Mouse (Mus musculus): Measurements from ENCODE around the gene Olfr399. TPM values are rescaled to one million over a fixed set of nuclear protein-coding genes. Genes with fewer than 3 reads are reported as not detected.

Gene Olfr399
- polyA plus RNA-seq (2015; fragmentation: Nextera tagmentation; extraction: Ambion mirVana): not detected in 2 replicates

DNA sequence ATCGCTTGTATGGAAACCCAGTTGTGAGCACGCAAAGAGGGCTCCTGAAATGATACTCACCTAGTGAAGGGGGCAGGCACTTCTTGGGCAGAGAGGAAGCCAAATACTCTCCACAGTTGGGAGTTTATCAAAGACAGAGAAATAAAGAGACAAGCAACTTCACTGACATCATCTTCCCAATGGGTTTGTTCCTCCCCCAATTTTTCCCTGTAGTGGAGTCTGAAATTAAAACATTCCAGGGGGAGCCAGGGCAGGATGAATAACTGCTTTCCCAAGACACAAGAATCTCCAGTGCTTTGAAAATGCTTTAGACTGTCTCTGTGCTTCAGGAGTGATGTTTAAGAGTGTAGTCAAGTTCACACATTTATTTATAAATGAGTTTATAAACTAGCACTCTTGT is at the start of gene Olfr399, which contains the start of gene Olfr139:
Gene Olfr399 (minus strand): TSS at position 165 of the 400 bp plus-strand sequence.
Gene Olfr139 (minus strand): TSS at position 101 of the 400 bp plus-strand sequence.
- ATAC-seq (ENCODE audit: low read depth): no peak
- 62% methylated on average over 2 of the region's 2 CpGs for WGBS

GRCm38 (mm10) chr11:74105066-74105465 is 48.7 kb upstream of the Olfr399 start:
- no peak for ATAC-seq (ENCODE audit: low read depth)
- Histone ChIP-seq H3K36me3 (ENCODE audit: control insufficient read depth, insufficient read depth, low read length) (no peaks in the 10 kb centered on the region), H3K4me2 (ENCODE audit: low read depth, low read length) (no peak overlapping the region), H3K27me3 (ENCODE audit: control insufficient read depth, insufficient read depth, low read depth, low read length) (no peaks in the 10 kb centered on the region), H3K9me3 (ENCODE audit: control insufficient read depth, low read length) (no peaks in the 10 kb centered on the region), H3K4me3 (ENCODE audit: low read length) (no peak overlapping the region), H3K27ac (ENCODE audit: low read length) (no peak overlapping the region), H3K4me1 (replicated peaks; ENCODE audit: control insufficient read depth, insufficient read depth, low read length) (no peaks in the 10 kb centered on the region), H3K9ac (ENCODE audit: low read length) (no peak overlapping the region)
- 28% methylated on average over 5 of the region's 5 CpGs for WGBS

More for the DNA sequence above, at the start of gene Olfr399, which contains the start of gene Olfr139:
- Histone ChIP-seq H3K36me3 (ENCODE audit: control insufficient read depth, insufficient read depth, low read length) (no peaks in the 10 kb centered on the region), H3K9me3 (ENCODE audit: control insufficient read depth, low read length) (no peaks in the 10 kb centered on the region), H3K4me2 (ENCODE audit: low read depth, low read length) (no peak within 1 kb of the TSS), H3K27ac (ENCODE audit: low read length) (no peak within 1 kb of the TSS), H3K27me3 (ENCODE audit: control insufficient read depth, insufficient read depth, low read depth, low read length) (no peaks in the 10 kb centered on the region), H3K9ac (ENCODE audit: low read length) (no peak within 1 kb of the TSS), H3K4me1 (replicated peaks; ENCODE audit: control insufficient read depth, insufficient read depth, low read length) (no peaks in the 10 kb centered on the region), H3K4me3 (ENCODE audit: low read length) (no peak within 1 kb of the TSS)

- H3K9me3 ChIP-seq (ENCODE audit: control insufficient read depth, low read length): no peaks in the 10 kb centered on the region
- no peaks in the 10 kb centered on the region for H3K27me3 ChIP-seq (ENCODE audit: control insufficient read depth, insufficient read depth, low read depth, low read length)
- 30% methylated on average over 2 of the region's 2 CpGs for WGBS
- ATAC-seq (ENCODE audit: low read depth): no peak
- H3K36me3 ChIP-seq (ENCODE audit: control insufficient read depth, insufficient read depth, low read length): no peaks in the 10 kb centered on the region
- H3K4me3 ChIP-seq (ENCODE audit: low read length): no peak overlapping the region
- H3K4me1 ChIP-seq (replicated peaks; ENCODE audit: control insufficient read depth, insufficient read depth, low read length): no peaks in the 10 kb centered on the region
- H3K4me2 ChIP-seq (ENCODE audit: low read depth, low read length): no peak overlapping the region
- H3K27ac ChIP-seq (ENCODE audit: low read length): no peak overlapping the region
- H3K9ac ChIP-seq (ENCODE audit: low read length): no peak overlapping the region
Measured at GRCm38 (mm10) chr11:74101507-74101906, 45.1 kb upstream of the Olfr399 start.

- H3K9ac ChIP-seq (ENCODE audit: low read length): no peak overlapping the region
- 65% methylated on average over 2 of the region's 2 CpGs for WGBS
- no peaks in the 10 kb centered on the region for H3K27me3 ChIP-seq (ENCODE audit: control insufficient read depth, insufficient read depth, low read depth, low read length)
- H3K4me1 ChIP-seq (replicated peaks; ENCODE audit: control insufficient read depth, insufficient read depth, low read length): no peaks in the 10 kb centered on the region
- H3K36me3 ChIP-seq (ENCODE audit: control insufficient read depth, insufficient read depth, low read length): no peaks in the 10 kb centered on the region
- ATAC-seq (ENCODE audit: low read depth): no peak
- H3K4me2 ChIP-seq (ENCODE audit: low read depth, low read length): no peak overlapping the region
- no peak overlapping the region for H3K27ac ChIP-seq (ENCODE audit: low read length)
- H3K9me3 ChIP-seq (ENCODE audit: control insufficient read depth, low read length): no peaks in the 10 kb centered on the region
- no peak overlapping the region for H3K4me3 ChIP-seq (ENCODE audit: low read length)
Measured at GRCm38 (mm10) chr11:74100724-74101123, 44.3 kb upstream of the Olfr399 start.

- no peak within 1 kb of the TSS for H3K9ac ChIP-seq (ENCODE audit: low read length)
- H3K27ac ChIP-seq (ENCODE audit: low read length): no peak within 1 kb of the TSS
- H3K4me2 ChIP-seq (ENCODE audit: low read depth, low read length): no peak within 1 kb of the TSS
- WGBS: 86% methylated on average over 1 of the region's 1 CpGs
- H3K4me3 ChIP-seq (ENCODE audit: low read length): no peak within 1 kb of the TSS
- H3K36me3 ChIP-seq (ENCODE audit: control insufficient read depth, insufficient read depth, low read length): no peaks in the 10 kb centered on the region
- no peak for ATAC-seq (ENCODE audit: low read depth)
- H3K27me3 ChIP-seq (ENCODE audit: control insufficient read depth, insufficient read depth, low read depth, low read length): no peaks in the 10 kb centered on the region
- H3K9me3 ChIP-seq (ENCODE audit: control insufficient read depth, low read length): 0 out of 2 replicates have a peak, but pooled peaks cover 1% of the 10 kb centered on the region
- H3K4me1 ChIP-seq (replicated peaks; ENCODE audit: control insufficient read depth, insufficient read depth, low read length): no peaks in the 10 kb centered on the region
Measured at GRCm38 (mm10) chr11:74069655-74070054, 13.2 kb upstream of the Olfr399 start, which contains the start of gene Zfp616. TSS of gene Zfp616 (plus strand) at chr11:74069955.

- Histone ChIP-seq H3K4me3 (ENCODE audit: low read length) (no peak overlapping the region), H3K27me3 (ENCODE audit: control insufficient read depth, insufficient read depth, low read depth, low read length) (no peaks in the 10 kb centered on the region), H3K4me1 (replicated peaks; ENCODE audit: control insufficient read depth, insufficient read depth, low read length) (no peaks in the 10 kb centered on the region), H3K9me3 (ENCODE audit: control insufficient read depth, low read length) (no peaks in the 10 kb centered on the region), H3K36me3 (ENCODE audit: control insufficient read depth, insufficient read depth, low read length) (no peaks in the 10 kb centered on the region), H3K4me2 (ENCODE audit: low read depth, low read length) (no peak overlapping the region), H3K27ac (ENCODE audit: low read length) (no peak overlapping the region), H3K9ac (ENCODE audit: low read length) (no peak overlapping the region)
- WGBS: 66% methylated on average over 3 of the region's 3 CpGs
- no peak for ATAC-seq (ENCODE audit: low read depth)
Measured at GRCm38 (mm10) chr11:74051347-74051746, 5.1 kb downstream of the Olfr399 start.

Other genes starting within 250 kb of the Olfr399 start
- not detected in 2 replicates for gene Olfr392, start 239.6 kb downstream of the Olfr399 start, polyA plus RNA-seq (2015; fragmentation: Nextera tagmentation; extraction: Ambion mirVana)
- not detected in 2 replicates for gene Olfr393, start 205.2 kb downstream of the Olfr399 start, polyA plus RNA-seq (2015; fragmentation: Nextera tagmentation; extraction: Ambion mirVana)
- gene Olfr394, start 165.8 kb downstream of the Olfr399 start, polyA plus RNA-seq (2015; fragmentation: Nextera tagmentation; extraction: Ambion mirVana): not detected in 2 replicates
- not detected in 2 replicates for gene Olfr395, start 147.3 kb downstream of the Olfr399 start, polyA plus RNA-seq (2015; fragmentation: Nextera tagmentation; extraction: Ambion mirVana)
- not detected in 2 replicates for gene Olfr23, start 119.9 kb downstream of the Olfr399 start, polyA plus RNA-seq (2015; fragmentation: Nextera tagmentation; extraction: Ambion mirVana)
- gene Olfr397, start 95.8 kb downstream of the Olfr399 start, polyA plus RNA-seq (2015; fragmentation: Nextera tagmentation; extraction: Ambion mirVana): not detected in 2 replicates
- not detected in 2 replicates for gene Olfr398, start 66.2 kb downstream of the Olfr399 start, polyA plus RNA-seq (2015; fragmentation: Nextera tagmentation; extraction: Ambion mirVana)
- not detected in 2 replicates for gene Olfr139, start 64 bp downstream of the Olfr399 start, polyA plus RNA-seq (2015; fragmentation: Nextera tagmentation; extraction: Ambion mirVana)
- not detected in 2 replicates for gene Zfp616, start 13.3 kb upstream of the Olfr399 start, polyA plus RNA-seq (2015; fragmentation: Nextera tagmentation; extraction: Ambion mirVana)
- gene Olfr401, start 57.1 kb upstream of the Olfr399 start, polyA plus RNA-seq (2015; fragmentation: Nextera tagmentation; extraction: Ambion mirVana): not detected in 2 replicates
- not detected in 2 replicates for gene Olfr402, start 96.9 kb upstream of the Olfr399 start, polyA plus RNA-seq (2015; fragmentation: Nextera tagmentation; extraction: Ambion mirVana)
- not detected in 2 replicates for gene Olfr403, start 129.6 kb upstream of the Olfr399 start, polyA plus RNA-seq (2015; fragmentation: Nextera tagmentation; extraction: Ambion mirVana)
- not detected in 2 replicates for gene Olfr43, start 154.8 kb upstream of the Olfr399 start, polyA plus RNA-seq (2015; fragmentation: Nextera tagmentation; extraction: Ambion mirVana)
- gene Olfr406, start 203.2 kb upstream of the Olfr399 start, polyA plus RNA-seq (2015; fragmentation: Nextera tagmentation; extraction: Ambion mirVana): not detected in 2 replicates
- not detected in 2 replicates for gene Olfr59, start 227.1 kb upstream of the Olfr399 start, polyA plus RNA-seq (2015; fragmentation: Nextera tagmentation; extraction: Ambion mirVana)

All from lung, embryonic 16.5 days (tissue).